Mouse (Mus musculus) forebrain, embryonic 13.5 days (tissue): Measurements from ENCODE around the gene Ror2. TPM values are rescaled to one million over a fixed set of nuclear protein-coding genes. Genes with fewer than 3 reads are reported as not detected.

Experiments
- ATAC-seq: fragments of 200-750 bp; cut with Nextera tagmentation; 2 replicates; pipeline ENCODE4 v1.8.0; 2017
- H3K27ac ChIP-seq: fragments of 300-500 bp; sonication (generic); 2 replicates; pipeline ENCODE4 v1.5.1; 2015; ENCODE audit warnings: inconsistent platforms, mild to moderate bottlenecking, moderate library complexity
- H3K27me3 ChIP-seq: fragments of 300-500 bp; sonication (generic); 2 replicates; pipeline ENCODE4 v1.6.1; 2015; ENCODE audit warnings: mild to moderate bottlenecking, inconsistent platforms
- H3K36me3 ChIP-seq: fragments of 300-500 bp; sonication (generic); 2 replicates; pipeline ENCODE4 v1.6.1; 2015; ENCODE audit warnings: mild to moderate bottlenecking, inconsistent platforms; ENCODE audit not compliant: poor library complexity, severe bottlenecking
- H3K4me1 ChIP-seq: fragments of 300-500 bp; sonication (generic); 2 replicates; pipeline ENCODE4 v1.6.1; 2015; ENCODE audit warnings: inconsistent platforms
- H3K4me2 ChIP-seq: fragments of 300-500 bp; sonication (generic); 2 replicates; pipeline ENCODE4 v1.6.1; 2015; ENCODE audit warnings: inconsistent platforms, mild to moderate bottlenecking, moderate library complexity
- H3K4me3 ChIP-seq: fragments of 300-500 bp; sonication (generic); 2 replicates; pipeline ENCODE4 v1.5.1; 2015; ENCODE audit warnings: mild to moderate bottlenecking, inconsistent platforms
- H3K9ac ChIP-seq: fragments of 300-500 bp; sonication (generic); 2 replicates; pipeline ENCODE4 v1.6.1; 2015; ENCODE audit warnings: mild to moderate bottlenecking, inconsistent platforms
- H3K9me3 ChIP-seq: fragments of 300-500 bp; sonication (generic); replicated peaks from 2 replicates; pipeline ENCODE4 v1.6.1; 2016; ENCODE audit warnings: inconsistent platforms
- WGBS: fragments of 180-500 bp; shearing (Covaris S2); methylation state at CpG from one replicate; pipeline ENCODE4 v1.1.7; 2015; 5-methylcytosine and 5-hydroxymethylcytosine counted together
- polyA plus RNA-seq: library from polyadenylated mRNA; unstranded; fragments of >200 nt; fragmentation: Nextera tagmentation; extraction: Ambion mirVana; gene quantifications from 2 replicates; pipeline ENCODE4 v1.2.1, GENCODE M21; 2015

Gene Ror2
- polyA plus RNA-seq, 1 experiment from 2014 or later, result 5.8 TPM

GRCm38 (mm10) chr13:53248080-53248479 lies 37.8 kb downstream of the Ror2 start:
- Histone ChIP-seq H3K9me3 (no peaks in the 10 kb centered on the region), H3K4me2 (no peak overlapping the region), H3K4me3 (no peak overlapping the region), H3K36me3 (no peaks in the 10 kb centered on the region), H3K27me3 (no peaks in the 10 kb centered on the region), H3K27ac (no peak overlapping the region), H3K4me1 (peaks cover 27% of the 10 kb centered on the region), H3K9ac (no peak overlapping the region)
- WGBS, result 61% methylated on average over 6 of the region's 6 CpGs
- no peak for ATAC-seq

GRCm38 (mm10) chr13:53247175-53247574 lies 38.7 kb downstream of the Ror2 start:
- no peak overlapping the region for H3K4me2 ChIP-seq
- peaks cover 27% of the 10 kb centered on the region for H3K4me1 ChIP-seq
- H3K27me3 ChIP-seq, result no peaks in the 10 kb centered on the region
- WGBS, result 77% methylated on average over 6 of the region's 6 CpGs
- no peaks in the 10 kb centered on the region for H3K36me3 ChIP-seq
- ATAC-seq, result no peak
- H3K27ac ChIP-seq, result no peak overlapping the region
- H3K9ac ChIP-seq, result no peak overlapping the region
- H3K4me3 ChIP-seq, result no peak overlapping the region
- H3K9me3 ChIP-seq, result no peaks in the 10 kb centered on the region

- 46% methylated on average over 8 of the region's 8 CpGs for WGBS
- Histone ChIP-seq H3K9ac (no peak overlapping the region; the same call in 1 of the 2 replicates), H3K36me3 (no peaks in the 10 kb centered on the region; the same call in 1 of the 2 replicates), H3K27ac (no peak overlapping the region), H3K4me3 (no peak overlapping the region), H3K27me3 (no peaks in the 10 kb centered on the region), H3K4me1 (peaks cover 27% of the 10 kb centered on the region), H3K4me2 (no peak overlapping the region), H3K9me3 (no peaks in the 10 kb centered on the region)
- ATAC-seq, result no peak
Observed at GRCm38 (mm10) chr13:53244151-53244550, 41.8 kb downstream of the Ror2 start.

GRCm38 (mm10) chr13:53237455-53237854 lies 48.5 kb downstream of the Ror2 start:
- ATAC-seq, result no peak
- Histone ChIP-seq H3K36me3 (no peaks in the 10 kb centered on the region; the same call in 1 of the 2 replicates), H3K4me2 (no peak overlapping the region), H3K4me3 (no peak overlapping the region), H3K9me3 (no peaks in the 10 kb centered on the region), H3K4me1 (peaks cover 50% of the 10 kb centered on the region), H3K27ac (no peak overlapping the region; the same call in 1 of the 2 replicates), H3K27me3 (peaks cover 8% of the 10 kb centered on the region; the same call in 1 of the 2 replicates), H3K9ac (no peak overlapping the region)
- WGBS, result 69% methylated on average over 10 of the region's 10 CpGs

- Histone ChIP-seq H3K4me3 (no peak overlapping the region), H3K27ac (peak overlapping the region; percentile 81), H3K27me3 (peaks cover 8% of the 10 kb centered on the region; the same call in 1 of the 2 replicates), H3K9ac (no peak overlapping the region), H3K9me3 (no peaks in the 10 kb centered on the region), H3K36me3 (no peaks in the 10 kb centered on the region; the same call in 1 of the 2 replicates), H3K4me1 (peaks cover 57% of the 10 kb centered on the region), H3K4me2 (peak overlapping the region; percentile 31; the same call in 1 of the 2 replicates)
- 37% methylated on average over 18 of the region's 18 CpGs for WGBS
- peak; percentile 72 for ATAC-seq
Observed at GRCm38 (mm10) chr13:53236434-53237401, 49.2 kb downstream of the Ror2 start.

- Histone ChIP-seq H3K27ac (peak overlapping the region; percentile 81), H3K4me1 (peaks cover 65% of the 10 kb centered on the region)
Observed at GRCm38 (mm10) chr13:53235953-53236352, 50.0 kb downstream of the Ror2 start.

GRCm38 (mm10) chr13:53234844-53235243 lies 51.1 kb downstream of the Ror2 start:
- Histone ChIP-seq H3K9me3 (no peaks in the 10 kb centered on the region), H3K36me3 (no peaks in the 10 kb centered on the region), H3K9ac (no peak overlapping the region), H3K4me1 (peaks cover 74% of the 10 kb centered on the region), H3K27me3 (peaks cover 8% of the 10 kb centered on the region; the same call in 1 of the 2 replicates), H3K4me3 (no peak overlapping the region), H3K27ac (peak overlapping the region; percentile 60), H3K4me2 (peak overlapping the region; percentile 29)
- WGBS, result 1% methylated on average over 12 of the region's 12 CpGs
- no peak for ATAC-seq

More at GRCm38 (mm10) chr13:53235953-53236352, 50.0 kb downstream of the Ror2 start:
- no peak; the same call in 1 of the 2 replicates for ATAC-seq
- H3K4me2 ChIP-seq, result peak overlapping the region; percentile 31; the same call in 1 of the 2 replicates
- H3K9me3 ChIP-seq, result no peaks in the 10 kb centered on the region
- H3K4me3 ChIP-seq, result no peak overlapping the region
- 13% methylated on average over 7 of the region's 7 CpGs for WGBS
- no peak overlapping the region for H3K9ac ChIP-seq
- no peaks in the 10 kb centered on the region for H3K36me3 ChIP-seq
- H3K27me3 ChIP-seq, result peaks cover 8% of the 10 kb centered on the region; the same call in 1 of the 2 replicates

GRCm38 (mm10) chr13:53233826-53234786 lies 51.8 kb downstream of the Ror2 start:
- Histone ChIP-seq H3K9ac (no peak overlapping the region), H3K27ac (peak overlapping the region; percentile 60), H3K27me3 (peaks cover 8% of the 10 kb centered on the region; the same call in 1 of the 2 replicates), H3K9me3 (no peaks in the 10 kb centered on the region), H3K4me1 (peaks cover 74% of the 10 kb centered on the region), H3K4me3 (no peak overlapping the region), H3K36me3 (no peaks in the 10 kb centered on the region), H3K4me2 (peak overlapping the region; percentile 29)
- 19% methylated on average over 15 of the region's 15 CpGs for WGBS
- no peak for ATAC-seq

- peak; percentile 69 for ATAC-seq
- Histone ChIP-seq H3K4me3 (no peak overlapping the region), H3K36me3 (no peaks in the 10 kb centered on the region), H3K9me3 (no peaks in the 10 kb centered on the region), H3K9ac (no peak overlapping the region), H3K4me1 (peaks cover 74% of the 10 kb centered on the region), H3K4me2 (peak overlapping the region; percentile 9; the same call in 1 of the 2 replicates), H3K27ac (peak overlapping the region; percentile 60), H3K27me3 (peaks cover 8% of the 10 kb centered on the region; the same call in 1 of the 2 replicates)
- WGBS, result 6% methylated on average over 9 of the region's 9 CpGs
Observed at GRCm38 (mm10) chr13:53233381-53233780, 52.5 kb downstream of the Ror2 start.

- 28% methylated on average over 7 of the region's 7 CpGs for WGBS
- H3K9me3 ChIP-seq, result no peaks in the 10 kb centered on the region
- H3K4me3 ChIP-seq, result no peak overlapping the region
- no peak for ATAC-seq
- no peak overlapping the region for H3K4me2 ChIP-seq
- peaks cover 73% of the 10 kb centered on the region for H3K4me1 ChIP-seq
- H3K36me3 ChIP-seq, result no peaks in the 10 kb centered on the region
- H3K9ac ChIP-seq, result no peak overlapping the region
- peaks cover 8% of the 10 kb centered on the region; the same call in 1 of the 2 replicates for H3K27me3 ChIP-seq
- H3K27ac ChIP-seq, result no peak overlapping the region
Observed at GRCm38 (mm10) chr13:53232419-53232818, 53.5 kb downstream of the Ror2 start.

GRCm38 (mm10) chr13:53230446-53231161 lies 55.3 kb downstream of the Ror2 start:
- H3K4me1 ChIP-seq, result peaks cover 55% of the 10 kb centered on the region
- no peak for ATAC-seq
- 58% methylated on average over 18 of the region's 18 CpGs for WGBS

More at GRCm38 (mm10) chr13:53230446-53231161, 55.3 kb downstream of the Ror2 start:
- no peak overlapping the region for H3K9ac ChIP-seq
- no peaks in the 10 kb centered on the region for H3K9me3 ChIP-seq
- H3K4me2 ChIP-seq, result no peak overlapping the region
- no peaks in the 10 kb centered on the region for H3K36me3 ChIP-seq
- H3K27me3 ChIP-seq, result peaks cover 8% of the 10 kb centered on the region; the same call in 1 of the 2 replicates
- H3K27ac ChIP-seq, result peak overlapping the region; percentile 31; the same call in 1 of the 2 replicates
- H3K4me3 ChIP-seq, result no peak overlapping the region
